Mouse (Mus musculus) cerebral cortex, adult 2 months (tissue): Measurements from ENCODE around the gene Gpr18.

Source experiments
- WGBS: fragments of 180-500 bp; shearing (Covaris S2); methylation state at CpG from one replicate; pipeline ENCODE4 v1.1.7; 2018; 5-methylcytosine and 5-hydroxymethylcytosine counted together

Gene Gpr18

GRCm38 (mm10) chr14:121924876-121925275 lies 9.3 kb upstream of the Gpr18 start:
- 59% methylated on average over 6 of the region's 6 CpGs for WGBS

- WGBS, result 35% methylated on average over 4 of the region's 4 CpGs
These were observed 7.2 kb upstream of the Gpr18 start for GRCm38 (mm10) chr14:121922731-121923130.

- 85% methylated on average over 4 of the region's 4 CpGs for WGBS
These were observed 6.4 kb upstream of the Gpr18 start for GRCm38 (mm10) chr14:121922016-121922415.

- WGBS, result 76% methylated on average over 12 of the region's 12 CpGs
These were observed 5.0 kb upstream of the Gpr18 start for GRCm38 (mm10) chr14:121920511-121921124.

GRCm38 (mm10) chr14:121919752-121920151 lies 4.2 kb upstream of the Gpr18 start:
- WGBS, result 4% methylated on average over 3 of the region's 3 CpGs

GRCm38 (mm10) chr14:121918266-121918665 lies 2.7 kb upstream of the Gpr18 start:
- 87% methylated on average over 3 of the region's 3 CpGs for WGBS

GRCm38 (mm10) chr14:121916311-121917094 lies 922 bp upstream of the Gpr18 start:
- whole genome bisulfite sequencing, result 80% methylated on average over 6 of the region's 6 CpGs

GRCm38 (mm10) chr14:121915143-121915542 lies 438 bp downstream of the Gpr18 start:
- 87% methylated on average over 5 of the region's 5 CpGs for WGBS

GRCm38 (mm10) chr14:121912501-121912900 lies 3.1 kb downstream of the Gpr18 start:
- 89% methylated on average over 7 of the region's 7 CpGs for WGBS

GRCm38 (mm10) chr14:121909868-121910267 lies 5.7 kb downstream of the Gpr18 start:
- WGBS, result 92% methylated on average over 6 of the region's 6 CpGs

GRCm38 (mm10) chr14:121906992-121907681 lies 8.4 kb downstream of the Gpr18 start:
- WGBS, result 81% methylated on average over 11 of the region's 11 CpGs

- 80% methylated on average over 8 of the region's 8 CpGs for WGBS
These were observed 9.1 kb downstream of the Gpr18 start for GRCm38 (mm10) chr14:121906341-121906991.

- WGBS, result 62% methylated on average over 3 of the region's 3 CpGs
These were observed 10.8 kb downstream of the Gpr18 start for GRCm38 (mm10) chr14:121904754-121905153.

- 76% methylated on average over 7 of the region's 7 CpGs for whole genome bisulfite sequencing
These were observed 12.2 kb downstream of the Gpr18 start for GRCm38 (mm10) chr14:121903381-121903876.

- WGBS, result 88% methylated on average over 6 of the region's 6 CpGs
These were observed 14.1 kb downstream of the Gpr18 start for GRCm38 (mm10) chr14:121901511-121901910.

GRCm38 (mm10) chr14:121899071-121899470 lies 16.5 kb downstream of the Gpr18 start:
- 66% methylated on average over 3 of the region's 3 CpGs for WGBS

GRCm38 (mm10) chr14:121898509-121898908 lies 17.1 kb downstream of the Gpr18 start:
- 81% methylated on average over 11 of the region's 11 CpGs for WGBS

- 61% methylated on average over 2 of the region's 2 CpGs for WGBS
These were observed 17.8 kb downstream of the Gpr18 start for GRCm38 (mm10) chr14:121897773-121898172.

- 70% methylated on average over 6 of the region's 6 CpGs for WGBS
These were observed 19.2 kb downstream of the Gpr18 start for GRCm38 (mm10) chr14:121896126-121897090.

- 72% methylated on average over 4 of the region's 4 CpGs for WGBS
These were observed 20.3 kb downstream of the Gpr18 start for GRCm38 (mm10) chr14:121895316-121895715.
